Mouse (Mus musculus) activated CD4-positive, CD25-positive, alpha-beta regulatory T cell (primary cell): ENCODE data around the gene Bcap31. TPM values are rescaled to one million over a fixed set of nuclear protein-coding genes. Genes with fewer than 3 reads are reported as not detected.

Source experiments
- polyA plus RNA-seq, 2 experiments: library from polyadenylated mRNA; unstranded; fragments of 100-300 nt; shearing (Covaris generic); gene quantifications; one replicate each; pipeline ENCODE4 v1.2.1; 2017

The Bcap31 gene
- polyA plus RNA-seq: 100 to 1,000 TPM; 306 to 323 TPM

DNA sequence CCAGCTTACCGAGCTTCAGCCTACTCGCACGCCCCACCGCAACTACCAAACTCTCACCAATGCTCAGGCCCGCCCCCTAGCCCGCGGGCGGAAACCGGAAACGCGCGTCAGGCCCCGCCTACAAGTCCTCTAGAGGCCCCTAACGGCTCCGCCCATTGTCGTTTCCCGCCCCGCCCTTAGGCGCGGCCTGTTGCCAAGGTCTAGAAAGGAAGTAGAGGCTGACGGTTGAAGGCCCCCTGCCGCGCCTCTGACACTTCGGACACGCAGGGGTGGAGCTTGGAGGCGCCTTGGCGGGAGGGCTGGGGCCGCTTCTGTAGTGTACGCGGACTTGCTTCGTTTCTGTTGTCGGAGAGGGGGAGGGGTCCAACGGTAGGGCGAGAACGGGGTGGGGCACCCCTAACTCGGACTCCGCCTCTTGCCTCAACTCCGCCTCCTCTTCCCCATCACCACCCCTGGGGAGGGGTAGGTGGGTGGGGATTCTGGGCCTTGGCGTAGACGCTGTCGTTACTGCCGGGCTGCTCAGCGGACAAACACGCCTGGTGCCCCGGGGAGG lies at the start of gene Bcap31, which contains the start of gene Abcd1:
TSS of gene Bcap31 (minus strand) at position 67 of the 553 bp plus-strand sequence.
TSS of gene Abcd1 (plus strand) at position 489 of the 553 bp plus-strand sequence.

DNA sequence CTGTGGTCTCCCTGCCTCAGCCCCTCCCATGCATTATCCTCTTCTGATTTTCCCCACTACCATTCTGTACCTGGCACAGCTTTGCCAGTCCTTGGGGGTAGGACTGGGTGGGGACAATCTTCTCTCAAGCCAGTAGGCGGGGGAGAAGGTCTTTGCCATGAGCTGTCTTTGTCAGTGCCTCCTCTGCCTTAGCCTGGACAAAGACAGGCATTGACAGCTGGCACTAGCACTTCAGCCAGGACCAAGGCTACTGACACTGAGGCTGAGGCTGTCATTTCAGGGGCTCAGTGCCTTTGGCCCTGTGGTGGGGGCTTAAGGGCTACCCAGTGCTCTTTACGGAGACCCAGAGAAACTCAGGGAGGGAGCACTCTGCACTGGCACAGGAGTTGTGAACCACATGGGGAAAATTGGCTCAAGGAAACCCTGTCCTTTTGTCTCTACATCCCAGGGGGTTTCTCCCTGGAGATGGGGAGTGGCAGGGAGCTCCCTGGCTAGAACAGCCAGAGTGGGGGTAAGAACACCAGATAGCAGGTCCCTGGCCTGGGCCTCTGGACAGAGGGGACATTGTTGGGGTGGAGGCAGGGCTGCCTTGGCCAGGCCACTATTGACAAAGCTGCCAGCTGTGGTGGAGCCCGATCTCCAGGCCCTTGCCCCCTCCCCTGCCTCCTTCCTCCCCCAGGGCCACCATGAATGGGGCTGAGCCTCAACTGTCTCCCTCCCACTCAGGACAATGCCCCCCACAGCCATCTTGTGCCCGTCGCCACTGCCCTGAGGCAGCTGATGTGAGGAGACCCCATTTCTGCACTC lies 40.6 kb upstream of the Bcap31 start, which contains the start of gene Plxnb3:
TSS of gene Plxnb3 (plus strand) at position 757 of the 807 bp plus-strand sequence.

GRCm38 (mm10) chrX:73672879-73673618 lies 42.9 kb downstream of the Bcap31 start, which contains the start of gene Slc6a8:
Gene Slc6a8 (plus strand): TSS chrX:73673150.

GRCm38 (mm10) chrX:73659575-73660283 lies 56.2 kb downstream of the Bcap31 start, which contains the start of gene Pnck:
Gene Pnck (minus strand): TSS chrX:73660117.

GRCm38 (mm10) chrX:73639255-73639675 lies 76.7 kb downstream of the Bcap31 start, which contains the start of gene Dusp9:
Gene Dusp9 (plus strand): TSS chrX:73639419.

Other genes with a start within 250 kb of the Bcap31 start
- gene Bgn, start 232.6 kb downstream of the Bcap31 start, polyA plus RNA-seq: under 1 TPM in 1 of 2 experiments, not detected in 1; 0.06 TPM
- gene Atp2b3, start 213.1 kb downstream of the Bcap31 start, polyA plus RNA-seq: not detected
- gene Dusp9, start 76.8 kb downstream of the Bcap31 start, polyA plus RNA-seq: 1 to 10 TPM in 1 of 2 experiments, under 1 TPM in 1; 0.25 to 1.1 TPM
- 1 to 10 TPM; 1.2 to 3.8 TPM for gene Pnck, start 56.1 kb downstream of the Bcap31 start, polyA plus RNA-seq
- under 1 TPM; 0.18 to 0.76 TPM for gene Slc6a8, start 43.0 kb downstream of the Bcap31 start, polyA plus RNA-seq
- gene Abcd1, start 422 bp upstream of the Bcap31 start, polyA plus RNA-seq: 10 to 100 TPM; 35.5 to 44.6 TPM
- gene Plxnb3, start 40.9 kb upstream of the Bcap31 start, polyA plus RNA-seq: under 1 TPM in 1 of 2 experiments, not detected in 1; 0.06 TPM
- 1 to 10 TPM in 1 of 2 experiments, under 1 TPM in 1; 0.48 to 1.1 TPM for gene Srpk3, start 58.2 kb upstream of the Bcap31 start, polyA plus RNA-seq
- 100 to 1,000 TPM; 200 to 231 TPM for gene Idh3g, start 70.7 kb upstream of the Bcap31 start, polyA plus RNA-seq
- 100 to 1,000 TPM; 210 to 242 TPM for gene Ssr4, start 70.9 kb upstream of the Bcap31 start, polyA plus RNA-seq
- gene Pdzd4, start 108.8 kb upstream of the Bcap31 start, polyA plus RNA-seq: under 1 TPM; 0.12 to 0.60 TPM
- 1 to 10 TPM; 2.7 to 3.1 TPM for gene Avpr2, start 175.9 kb upstream of the Bcap31 start, polyA plus RNA-seq
- gene L1cam, start 179.9 kb upstream of the Bcap31 start, polyA plus RNA-seq: 10 to 100 TPM; 10.1 to 16.6 TPM
- 100 to 1,000 TPM; 174 to 277 TPM for gene Arhgap4, start 205.7 kb upstream of the Bcap31 start, polyA plus RNA-seq
- 100 to 1,000 TPM; 226 to 247 TPM for gene Naa10, start 205.8 kb upstream of the Bcap31 start, polyA plus RNA-seq
- gene Renbp, start 214.7 kb upstream of the Bcap31 start, polyA plus RNA-seq: 10 to 100 TPM in 1 of 2 experiments, 1 to 10 TPM in 1; 8.5 to 12.2 TPM